Mouse (Mus musculus): ENCODE data around the gene Zmat5. TPM values are rescaled to one million over a fixed set of nuclear protein-coding genes. Genes with fewer than 3 reads are reported as not detected.

Zmat5 gene
- polyA plus RNA-seq, 1 experiment from 2014 or later, result 59.8 TPM

- Histone ChIP-seq H3K4me3 (ENCODE audit: low read length) (no peak overlapping the region), H3K4me2 (replicated peaks; ENCODE audit: low read depth, low read length) (no peak overlapping the region), H3K27ac (ENCODE audit: low read depth, low read length) (no peak overlapping the region), H3K9me3 (ENCODE audit: control insufficient read depth, low read length) (no peaks in the 10 kb centered on the region; the same call in 1 of the 2 replicates), H3K4me1 (ENCODE audit: control insufficient read depth, insufficient read depth, low read length) (0 out of 2 replicates have a peak, but pooled peaks cover 3% of the 10 kb centered on the region), H3K9ac (ENCODE audit: low read depth, low read length) (no peak overlapping the region), H3K36me3 (ENCODE audit: control insufficient read depth, insufficient read depth, low read length) (peaks cover 4% of the 10 kb centered on the region; the same call in 1 of the 2 replicates), H3K27me3 (ENCODE audit: control insufficient read depth, insufficient read depth, low read length) (no peaks in the 10 kb centered on the region)
- WGBS, result 59% methylated on average over 11 of the region's 11 CpGs
- no peak for ATAC-seq (ENCODE audit: low FRiP score, low TSS enrichment)
Measured at GRCm38 (mm10) chr11:4720393-4720792, 15.9 kb downstream of the Zmat5 start.

- H3K4me3 ChIP-seq (ENCODE audit: low read length), result no peak overlapping the region
- H3K27me3 ChIP-seq (ENCODE audit: control insufficient read depth, insufficient read depth, low read length), result no peaks in the 10 kb centered on the region
- H3K9me3 ChIP-seq (ENCODE audit: control insufficient read depth, low read length), result no peaks in the 10 kb centered on the region; the same call in 1 of the 2 replicates
- H3K27ac ChIP-seq (ENCODE audit: low read depth, low read length), result no peak overlapping the region
- 43% methylated on average over 7 of the region's 7 CpGs for WGBS
- H3K36me3 ChIP-seq (ENCODE audit: control insufficient read depth, insufficient read depth, low read length), result peaks cover 7% of the 10 kb centered on the region; the same call in 1 of the 2 replicates
- no peak overlapping the region for H3K4me2 ChIP-seq (replicated peaks; ENCODE audit: low read depth, low read length)
- 0 out of 2 replicates have a peak, but pooled peaks cover 3% of the 10 kb centered on the region for H3K4me1 ChIP-seq (ENCODE audit: control insufficient read depth, insufficient read depth, low read length)
- no peak overlapping the region for H3K9ac ChIP-seq (ENCODE audit: low read depth, low read length)
- no peak for ATAC-seq (ENCODE audit: low FRiP score, low TSS enrichment)
Measured at GRCm38 (mm10) chr11:4720900-4721580, 16.6 kb downstream of the Zmat5 start.

GRCm38 (mm10) chr11:4721728-4722127, 17.2 kb downstream of the Zmat5 start:
- H3K9ac ChIP-seq (ENCODE audit: low read depth, low read length), result no peak overlapping the region
- no peaks in the 10 kb centered on the region for H3K27me3 ChIP-seq (ENCODE audit: control insufficient read depth, insufficient read depth, low read length)
- H3K4me1 ChIP-seq (ENCODE audit: control insufficient read depth, insufficient read depth, low read length), result 0 out of 2 replicates have a peak, but pooled peaks cover 3% of the 10 kb centered on the region
- no peaks in the 10 kb centered on the region; the same call in 1 of the 2 replicates for H3K9me3 ChIP-seq (ENCODE audit: control insufficient read depth, low read length)
- 53% methylated on average over 8 of the region's 8 CpGs for WGBS
- H3K4me2 ChIP-seq (replicated peaks; ENCODE audit: low read depth, low read length), result no peak overlapping the region
- peaks cover 7% of the 10 kb centered on the region; the same call in 1 of the 2 replicates for H3K36me3 ChIP-seq (ENCODE audit: control insufficient read depth, insufficient read depth, low read length)
- ATAC-seq (ENCODE audit: low FRiP score, low TSS enrichment), result no peak
- no peak overlapping the region for H3K4me3 ChIP-seq (ENCODE audit: low read length)
- H3K27ac ChIP-seq (ENCODE audit: low read depth, low read length), result no peak overlapping the region

GRCm38 (mm10) chr11:4729603-4730002, 25.1 kb downstream of the Zmat5 start:
- Histone ChIP-seq H3K4me3 (ENCODE audit: low read length) (no peak overlapping the region), H3K9ac (ENCODE audit: low read depth, low read length) (no peak overlapping the region), H3K27ac (ENCODE audit: low read depth, low read length) (no peak overlapping the region), H3K4me2 (replicated peaks; ENCODE audit: low read depth, low read length) (no peak overlapping the region), H3K9me3 (ENCODE audit: control insufficient read depth, low read length) (no peaks in the 10 kb centered on the region), H3K4me1 (ENCODE audit: control insufficient read depth, insufficient read depth, low read length) (no peaks in the 10 kb centered on the region), H3K36me3 (ENCODE audit: control insufficient read depth, insufficient read depth, low read length) (peaks cover 7% of the 10 kb centered on the region; the same call in 1 of the 2 replicates), H3K27me3 (ENCODE audit: control insufficient read depth, insufficient read depth, low read length) (no peaks in the 10 kb centered on the region)
- ATAC-seq (ENCODE audit: low FRiP score, low TSS enrichment), result no peak
- 56% methylated on average over 12 of the region's 12 CpGs for WGBS

GRCm38 (mm10) chr11:4730096-4730495, 25.6 kb downstream of the Zmat5 start:
- no peaks in the 10 kb centered on the region for H3K9me3 ChIP-seq (ENCODE audit: control insufficient read depth, low read length)
- no peak overlapping the region for H3K4me3 ChIP-seq (ENCODE audit: low read length)
- H3K4me2 ChIP-seq (replicated peaks; ENCODE audit: low read depth, low read length), result no peak overlapping the region
- H3K27ac ChIP-seq (ENCODE audit: low read depth, low read length), result no peak overlapping the region
- ATAC-seq (ENCODE audit: low FRiP score, low TSS enrichment), result no peak
- WGBS, result 79% methylated on average over 6 of the region's 6 CpGs
- H3K36me3 ChIP-seq (ENCODE audit: control insufficient read depth, insufficient read depth, low read length), result 0 out of 2 replicates have a peak, but pooled peaks cover 4% of the 10 kb centered on the region
- no peaks in the 10 kb centered on the region for H3K27me3 ChIP-seq (ENCODE audit: control insufficient read depth, insufficient read depth, low read length)
- no peaks in the 10 kb centered on the region for H3K4me1 ChIP-seq (ENCODE audit: control insufficient read depth, insufficient read depth, low read length)
- H3K9ac ChIP-seq (ENCODE audit: low read depth, low read length), result no peak overlapping the region

- Histone ChIP-seq H3K27me3 (ENCODE audit: control insufficient read depth, insufficient read depth, low read length) (no peaks in the 10 kb centered on the region), H3K9me3 (ENCODE audit: control insufficient read depth, low read length) (no peaks in the 10 kb centered on the region), H3K4me2 (replicated peaks; ENCODE audit: low read depth, low read length) (no peak overlapping the region), H3K4me1 (ENCODE audit: control insufficient read depth, insufficient read depth, low read length) (no peaks in the 10 kb centered on the region), H3K4me3 (ENCODE audit: low read length) (no peak overlapping the region), H3K9ac (ENCODE audit: low read depth, low read length) (no peak overlapping the region), H3K36me3 (ENCODE audit: control insufficient read depth, insufficient read depth, low read length) (no peaks in the 10 kb centered on the region), H3K27ac (ENCODE audit: low read depth, low read length) (no peak overlapping the region)
- no peak for ATAC-seq (ENCODE audit: low FRiP score, low TSS enrichment)
- WGBS, result 68% methylated on average over 5 of the region's 5 CpGs
Measured at GRCm38 (mm10) chr11:4730913-4731312, 26.4 kb downstream of the Zmat5 start.

- H3K4me2 ChIP-seq (replicated peaks; ENCODE audit: low read depth, low read length), result no peak overlapping the region
- no peaks in the 10 kb centered on the region for H3K27me3 ChIP-seq (ENCODE audit: control insufficient read depth, insufficient read depth, low read length)
- WGBS, result 65% methylated on average over 7 of the region's 7 CpGs
- H3K9ac ChIP-seq (ENCODE audit: low read depth, low read length), result no peak overlapping the region
- H3K4me1 ChIP-seq (ENCODE audit: control insufficient read depth, insufficient read depth, low read length), result no peaks in the 10 kb centered on the region
- no peaks in the 10 kb centered on the region for H3K9me3 ChIP-seq (ENCODE audit: control insufficient read depth, low read length)
- no peak overlapping the region for H3K27ac ChIP-seq (ENCODE audit: low read depth, low read length)
- no peak for ATAC-seq (ENCODE audit: low FRiP score, low TSS enrichment)
- no peak overlapping the region for H3K4me3 ChIP-seq (ENCODE audit: low read length)
- no peaks in the 10 kb centered on the region for H3K36me3 ChIP-seq (ENCODE audit: control insufficient read depth, insufficient read depth, low read length)
Measured at GRCm38 (mm10) chr11:4731781-4732180, 27.3 kb downstream of the Zmat5 start.

- H3K4me3 ChIP-seq (ENCODE audit: low read length), result no peak overlapping the region
- no peak overlapping the region for H3K9ac ChIP-seq (ENCODE audit: low read depth, low read length)
- no peaks in the 10 kb centered on the region for H3K27me3 ChIP-seq (ENCODE audit: control insufficient read depth, insufficient read depth, low read length)
- no peak overlapping the region for H3K4me2 ChIP-seq (replicated peaks; ENCODE audit: low read depth, low read length)
- ATAC-seq (ENCODE audit: low FRiP score, low TSS enrichment), result no peak
- 28% methylated on average over 12 of the region's 12 CpGs for WGBS
- no peaks in the 10 kb centered on the region for H3K36me3 ChIP-seq (ENCODE audit: control insufficient read depth, insufficient read depth, low read length)
- no peaks in the 10 kb centered on the region for H3K9me3 ChIP-seq (ENCODE audit: control insufficient read depth, low read length)
- H3K4me1 ChIP-seq (ENCODE audit: control insufficient read depth, insufficient read depth, low read length), result no peaks in the 10 kb centered on the region
- no peak overlapping the region for H3K27ac ChIP-seq (ENCODE audit: low read depth, low read length)
Measured at GRCm38 (mm10) chr11:4734179-4734578, 29.7 kb downstream of the Zmat5 start.

GRCm38 (mm10) chr11:4736355-4736754, 31.9 kb downstream of the Zmat5 start:
- H3K27ac ChIP-seq (ENCODE audit: low read depth, low read length), result no peak overlapping the region
- H3K9me3 ChIP-seq (ENCODE audit: control insufficient read depth, low read length), result no peaks in the 10 kb centered on the region
- no peak overlapping the region for H3K4me3 ChIP-seq (ENCODE audit: low read length)
- H3K36me3 ChIP-seq (ENCODE audit: control insufficient read depth, insufficient read depth, low read length), result no peaks in the 10 kb centered on the region
- no peak overlapping the region for H3K4me2 ChIP-seq (replicated peaks; ENCODE audit: low read depth, low read length)
- 52% methylated on average over 6 of the region's 6 CpGs for WGBS
- no peaks in the 10 kb centered on the region for H3K27me3 ChIP-seq (ENCODE audit: control insufficient read depth, insufficient read depth, low read length)
- ATAC-seq (ENCODE audit: low FRiP score, low TSS enrichment), result 0 out of 2 replicates have a peak, but pooled peaks have one; percentile 2
- H3K9ac ChIP-seq (ENCODE audit: low read depth, low read length), result no peak overlapping the region
- no peaks in the 10 kb centered on the region for H3K4me1 ChIP-seq (ENCODE audit: control insufficient read depth, insufficient read depth, low read length)
